Mouse (Mus musculus) midbrain, embryonic 16.5 days (tissue): ENCODE results near the gene Gsk3a. TPM values are rescaled to one million over a fixed set of nuclear protein-coding genes. Genes with fewer than 3 reads are reported as not detected.
A peak's percentile ranks its signal among the peaks of the same experiment; 100 is the strongest.

Source experiments
- ATAC-seq: fragments of 200-750 bp; cut with Nextera tagmentation; 2 replicates; pipeline ENCODE4 v1.8.0; 2017; ENCODE audit warnings: moderate TSS enrichment
- H3K27ac ChIP-seq: fragments of 300-500 bp; sonication (generic); 2 replicates; pipeline ENCODE4 v1.5.1; 2014; ENCODE audit warnings: mild to moderate bottlenecking, low read length, mixed read lengths
- H3K27me3 ChIP-seq: fragments of 300-500 bp; sonication (generic); 2 replicates; pipeline ENCODE4 v1.6.1; 2014; ENCODE audit warnings: low read depth, low read length, mixed read lengths; ENCODE audit not compliant: control insufficient read depth, insufficient read depth
- H3K36me3 ChIP-seq: fragments of 300-500 bp; sonication (generic); 2 replicates; pipeline ENCODE4 v1.6.1; 2014; ENCODE audit warnings: mild to moderate bottlenecking, low read length, moderate library complexity, mixed read lengths; ENCODE audit not compliant: control insufficient read depth, insufficient read depth
- H3K4me1 ChIP-seq: fragments of 300-500 bp; sonication (generic); 2 replicates; pipeline ENCODE4 v1.6.1; 2014; ENCODE audit warnings: mild to moderate bottlenecking, low read length, mixed read lengths; ENCODE audit not compliant: control insufficient read depth, insufficient read depth
- H3K4me2 ChIP-seq: fragments of 300-500 bp; sonication (generic); 2 replicates; pipeline ENCODE4 v1.6.1; 2014; ENCODE audit warnings: mild to moderate bottlenecking, low read length, mixed read lengths
- H3K4me3 ChIP-seq: fragments of 300-500 bp; sonication (generic); 2 replicates; pipeline ENCODE4 v1.5.1; 2014; ENCODE audit warnings: low read depth, mild to moderate bottlenecking, low read length, moderate library complexity, mixed read lengths
- H3K9ac ChIP-seq: fragments of 300-500 bp; sonication (generic); 2 replicates; pipeline ENCODE4 v1.6.1; 2014; ENCODE audit warnings: low read depth, low read length, mixed read lengths
- H3K9me3 ChIP-seq: fragments of 300-500 bp; sonication (generic); replicated peaks from 2 replicates; pipeline ENCODE4 v1.6.1; 2014; ENCODE audit warnings: mild to moderate bottlenecking, low read length, mixed read lengths; ENCODE audit not compliant: control insufficient read depth, poor library complexity, severe bottlenecking
- WGBS: fragments of 180-500 bp; shearing (Covaris S2); extraction: QIAGEN DNeasy Blood & Tissue Kit; methylation state at CpG from one replicate; pipeline ENCODE4 v1.1.7; 2014; 5-methylcytosine and 5-hydroxymethylcytosine counted together
- polyA plus RNA-seq: library from polyadenylated mRNA; unstranded; fragments of >200 nt; fragmentation: Nextera tagmentation; extraction: Ambion mirVana; gene quantifications from 2 replicates; pipeline ENCODE4 v1.2.1, GENCODE M21; 2015

Gsk3a gene
- polyA plus RNA-seq, 1 experiment from 2014 or later = 17.8 TPM

DNA sequence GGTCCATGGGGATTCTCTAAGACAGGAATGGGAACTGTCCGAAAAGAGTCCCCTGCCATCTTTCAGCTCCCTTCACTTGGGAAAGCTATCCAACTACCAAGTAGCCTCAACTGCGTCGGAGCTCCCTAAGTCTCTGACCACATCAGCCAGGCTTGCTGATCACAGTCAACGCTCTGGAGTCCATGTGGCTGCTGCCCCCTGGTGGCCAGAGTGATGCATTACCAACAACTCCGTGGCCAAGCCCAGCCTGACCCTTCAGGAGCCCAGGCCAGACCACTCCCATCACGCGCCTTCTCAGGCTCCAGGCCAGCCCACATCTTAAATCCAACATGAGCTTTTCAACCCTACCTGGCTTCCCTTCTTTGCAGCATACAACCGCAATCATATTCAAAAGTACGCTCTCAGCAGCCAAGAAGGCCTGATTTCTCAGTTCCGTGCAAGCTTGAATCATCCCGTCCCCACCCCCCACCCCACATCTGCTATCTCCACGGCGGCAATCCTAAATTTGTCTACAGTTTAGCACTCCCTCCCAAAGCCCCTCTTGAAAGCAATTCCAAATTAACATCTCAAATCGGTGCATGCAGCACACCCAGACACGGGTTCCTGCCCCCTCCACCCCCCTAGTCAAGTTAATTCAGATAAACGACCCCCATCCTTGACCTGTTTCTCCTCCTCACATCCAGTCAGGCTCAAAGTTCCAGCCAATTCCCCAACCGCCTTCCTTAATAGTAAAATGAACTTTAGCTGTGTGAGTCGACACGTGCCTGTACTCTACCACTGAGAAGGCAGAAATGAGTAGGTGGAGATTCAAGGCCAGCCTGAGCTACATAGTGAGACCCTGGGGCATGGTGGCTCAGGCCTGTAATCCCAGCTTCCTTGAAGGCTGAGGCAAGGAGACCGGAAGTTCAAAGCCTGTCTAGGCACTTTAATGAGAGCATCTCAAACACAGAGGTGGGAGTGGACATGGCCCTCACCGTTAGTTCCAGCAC is 49.7 kb downstream of the Gsk3a start:
- no peaks in the 10 kb centered on the region for H3K36me3 ChIP-seq
- WGBS = 30% methylated on average over 21 of the region's 21 CpGs

DNA sequence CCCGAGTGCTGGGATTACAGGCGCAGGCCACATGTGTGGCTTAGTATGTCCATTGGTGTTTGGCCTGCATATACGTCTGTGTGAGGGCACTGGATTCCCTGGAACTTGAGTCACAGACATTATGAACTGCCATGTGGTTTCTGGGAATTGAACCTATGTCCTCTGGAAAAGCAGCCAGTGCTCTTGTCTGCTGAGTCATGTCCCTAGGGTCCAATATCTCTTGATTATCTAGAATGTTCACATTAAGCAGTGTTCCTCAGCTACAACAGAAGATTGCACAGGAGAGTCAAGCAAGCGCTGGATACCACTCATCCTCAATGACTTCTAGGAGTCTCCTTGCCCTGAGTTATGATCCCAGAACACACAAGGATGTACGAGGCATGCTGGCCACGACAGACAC is 53.6 kb downstream of the Gsk3a start:
- Histone ChIP-seq H3K4me2 (no peak overlapping the region), H3K9ac (no peak overlapping the region), H3K27ac (no peak overlapping the region), H3K27me3 (no peaks in the 10 kb centered on the region; the same call in 1 of the 2 replicates), H3K4me3 (no peak overlapping the region), H3K4me1 (peaks cover 22% of the 10 kb centered on the region), H3K9me3 (no peaks in the 10 kb centered on the region), H3K36me3 (no peaks in the 10 kb centered on the region)
- no peak for ATAC-seq
- 79% methylated on average over 6 of the region's 6 CpGs for WGBS

More for the DNA sequence above, 49.7 kb downstream of the Gsk3a start:
- Histone ChIP-seq H3K27me3 (no peaks in the 10 kb centered on the region; the same call in 1 of the 2 replicates), H3K9me3 (no peaks in the 10 kb centered on the region), H3K4me2 (peak overlapping the region; percentile 24), H3K4me1 (no peaks in the 10 kb centered on the region), H3K27ac (no peak overlapping the region), H3K9ac (no peak overlapping the region), H3K4me3 (no peak overlapping the region)
- ATAC-seq = peak; percentile 79

DNA sequence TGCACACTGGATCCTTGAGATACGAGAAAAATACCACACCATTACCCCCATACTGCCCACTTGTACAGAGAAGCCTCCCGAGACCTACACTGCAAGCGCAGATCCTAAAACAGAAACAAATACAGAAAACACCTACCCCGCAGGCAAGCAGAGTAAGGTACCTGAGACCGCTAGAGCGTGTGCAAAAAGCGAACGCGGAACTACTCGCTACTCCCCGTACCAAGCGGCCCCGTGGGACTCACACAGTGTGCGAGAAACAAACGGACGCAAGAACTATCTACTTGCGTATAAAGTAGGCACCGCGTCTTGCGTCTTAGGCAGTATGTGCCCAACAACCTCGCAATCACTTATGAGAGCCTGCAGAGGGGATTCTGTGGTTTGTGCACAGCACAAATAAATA is 55.8 kb downstream of the Gsk3a start:
- 2% methylated on average over 21 of the region's 21 CpGs for WGBS
- Histone ChIP-seq H3K27ac (no peak overlapping the region), H3K9me3 (no peaks in the 10 kb centered on the region), H3K4me1 (peaks cover 33% of the 10 kb centered on the region), H3K36me3 (no peaks in the 10 kb centered on the region), H3K4me3 (peak overlapping the region; percentile 28), H3K4me2 (peak overlapping the region; percentile 92), H3K9ac (peak overlapping the region; percentile 49), H3K27me3 (no peaks in the 10 kb centered on the region; the same call in 1 of the 2 replicates)
- no peak for ATAC-seq

DNA sequence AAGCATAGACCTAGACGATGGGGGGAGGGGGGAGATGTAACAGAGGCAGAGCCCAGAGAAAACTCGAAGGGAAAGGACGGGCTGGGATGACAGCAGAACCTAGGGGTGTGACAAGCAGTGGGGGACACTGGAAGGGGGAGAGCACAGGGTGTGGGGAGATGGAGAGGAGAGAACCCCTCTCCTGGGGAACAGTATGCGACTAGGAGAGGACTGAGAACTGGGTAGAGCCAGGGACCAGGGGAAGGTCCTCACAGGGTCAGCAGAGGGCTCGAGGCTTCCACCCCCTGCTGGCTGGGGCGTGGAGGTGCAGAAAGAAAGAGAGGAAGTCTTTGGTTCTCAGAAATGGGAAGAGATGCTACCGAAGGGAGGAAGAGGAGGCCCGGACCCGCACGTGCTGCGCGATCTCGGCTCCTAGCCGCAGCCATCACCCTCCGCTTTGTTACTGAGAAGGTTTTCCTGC is 56.3 kb downstream of the Gsk3a start:
- WGBS = 4% methylated on average over 14 of the region's 15 CpGs
- no peaks in the 10 kb centered on the region for H3K36me3 ChIP-seq
- H3K27ac ChIP-seq = no peak overlapping the region
- peak overlapping the region; percentile 28 for H3K4me3 ChIP-seq
- peaks cover 37% of the 10 kb centered on the region for H3K4me1 ChIP-seq
- H3K9me3 ChIP-seq = no peaks in the 10 kb centered on the region
- no peaks in the 10 kb centered on the region; the same call in 1 of the 2 replicates for H3K27me3 ChIP-seq
- peak overlapping the region; percentile 49 for H3K9ac ChIP-seq
- ATAC-seq = no peak
- H3K4me2 ChIP-seq = peak overlapping the region; percentile 92

DNA sequence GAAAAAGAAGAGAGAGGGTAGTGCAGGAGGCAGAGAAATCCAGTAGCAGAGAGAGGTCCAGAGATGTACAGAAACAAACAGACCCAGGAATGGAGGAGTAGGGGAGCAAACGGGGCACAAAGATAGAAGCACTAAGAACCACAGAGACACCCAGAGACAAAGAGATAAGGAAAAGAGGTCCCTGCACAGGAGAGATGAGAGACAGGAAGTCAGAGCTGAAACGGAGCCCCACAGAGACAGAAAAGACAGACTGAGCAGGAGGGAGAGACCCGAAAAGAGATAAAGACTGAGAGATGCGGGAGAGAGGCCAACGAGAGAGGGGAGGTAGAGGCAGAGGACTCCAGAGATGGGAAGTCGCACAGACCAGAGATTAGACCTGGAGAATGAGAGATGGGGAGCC is 57.1 kb downstream of the Gsk3a start:
- Histone ChIP-seq H3K9ac (peak overlapping the region; percentile 92), H3K4me1 (peaks cover 38% of the 10 kb centered on the region), H3K27ac (peak overlapping the region; percentile 100), H3K9me3 (no peaks in the 10 kb centered on the region), H3K36me3 (no peaks in the 10 kb centered on the region), H3K27me3 (no peaks in the 10 kb centered on the region; the same call in 1 of the 2 replicates), H3K4me3 (peak overlapping the region; percentile 68), H3K4me2 (peak overlapping the region; percentile 92)
- 3% methylated on average over 6 of the region's 6 CpGs for WGBS
- ATAC-seq = no peak

DNA sequence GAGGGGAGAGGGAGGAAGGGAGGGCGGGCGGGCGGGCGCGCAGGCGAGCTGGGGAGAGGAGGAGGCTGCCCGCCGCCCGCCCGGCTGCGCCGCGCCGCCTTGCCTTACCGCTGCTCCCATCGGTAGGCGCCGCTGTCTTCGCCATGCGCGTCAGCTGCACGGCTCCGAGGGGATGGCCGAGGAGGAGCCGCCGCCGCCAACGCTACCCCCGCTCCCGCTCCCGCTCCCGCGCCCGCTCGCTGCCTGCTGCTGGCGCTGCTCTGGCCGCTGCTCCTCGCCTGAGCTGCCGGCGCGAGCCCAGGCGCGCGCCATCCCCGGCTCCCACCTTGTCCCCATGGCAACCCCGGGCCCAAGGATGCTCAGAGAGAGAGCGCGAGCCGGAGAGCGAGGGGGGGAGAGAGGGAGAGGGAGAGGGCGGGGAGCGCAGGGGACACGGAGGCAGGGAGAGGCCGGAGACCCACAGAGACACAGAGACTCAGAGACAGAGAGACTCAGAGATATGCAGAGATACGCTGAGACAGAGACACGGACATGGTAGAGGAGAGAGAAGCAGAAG is 58.0 kb downstream of the Gsk3a start, which contains the start of gene Pou2f2:
Gene Pou2f2, minus strand, starts transcription at position 121 of the 556 bp plus-strand sequence.
- Histone ChIP-seq H3K36me3 (no peaks in the 10 kb centered on the region), H3K27me3 (no peaks in the 10 kb centered on the region; the same call in 1 of the 2 replicates), H3K4me3 (peak within 1 kb of the TSS; percentile 68), H3K27ac (peak within 1 kb of the TSS; percentile 100), H3K9ac (peak within 1 kb of the TSS; percentile 92), H3K4me1 (peaks cover 38% of the 10 kb centered on the region), H3K9me3 (no peaks in the 10 kb centered on the region), H3K4me2 (peak within 1 kb of the TSS; percentile 92)
- 1% methylated on average over 36 of the region's 56 CpGs for WGBS
- peak; percentile 93 for ATAC-seq

DNA sequence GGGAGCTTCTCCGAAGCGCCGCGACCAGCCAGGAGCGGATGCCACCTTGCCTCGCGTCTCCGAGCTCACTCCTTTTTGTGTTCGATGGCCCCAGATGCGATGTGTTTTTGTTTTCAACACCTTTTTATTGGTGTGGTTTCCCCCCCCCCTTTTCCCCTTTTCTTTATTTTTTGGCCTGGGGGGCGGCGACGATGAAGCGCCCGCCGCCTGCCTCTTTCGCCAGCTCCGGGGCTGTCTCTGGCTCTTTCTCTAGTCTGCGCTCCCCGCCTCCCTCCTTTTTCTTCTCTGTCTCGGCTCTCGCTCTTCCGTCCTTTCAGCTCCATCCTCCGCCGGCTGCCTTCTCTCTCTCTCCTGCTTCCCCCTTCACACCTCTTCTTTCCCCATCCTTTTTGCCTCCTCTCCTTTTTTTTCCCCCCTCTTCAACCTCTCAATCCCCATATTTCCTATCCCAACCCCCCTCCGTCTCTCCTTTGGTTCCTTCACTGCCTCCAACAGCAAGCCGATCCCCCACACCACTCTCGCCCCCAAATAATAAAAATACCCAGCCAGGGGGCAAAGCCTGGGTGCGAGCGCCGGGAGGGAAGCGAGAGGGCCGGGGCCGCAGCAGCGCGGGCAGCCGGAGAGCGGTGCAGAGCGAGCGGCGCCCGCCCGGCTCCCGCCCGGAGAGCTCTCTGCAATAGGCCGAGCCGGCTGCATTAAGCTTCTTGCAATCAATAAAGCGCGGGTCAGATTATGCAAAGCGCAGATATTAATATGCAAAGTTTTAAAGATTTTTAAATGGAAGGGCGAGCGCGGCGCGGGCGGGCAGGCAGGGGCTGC is 58.7 kb downstream of the Gsk3a start:
- H3K27me3 ChIP-seq = no peaks in the 10 kb centered on the region; the same call in 1 of the 2 replicates
- H3K4me3 ChIP-seq = peak overlapping the region; percentile 68
- H3K4me2 ChIP-seq = peak overlapping the region; percentile 92
- peak overlapping the region; percentile 92 for H3K9ac ChIP-seq
- under 1% methylated on average over 55 of the region's 56 CpGs for WGBS
- peak overlapping the region; percentile 100 for H3K27ac ChIP-seq
- H3K9me3 ChIP-seq = no peaks in the 10 kb centered on the region
- peaks cover 44% of the 10 kb centered on the region for H3K4me1 ChIP-seq
- H3K36me3 ChIP-seq = no peaks in the 10 kb centered on the region
- ATAC-seq = peak; percentile 79

DNA sequence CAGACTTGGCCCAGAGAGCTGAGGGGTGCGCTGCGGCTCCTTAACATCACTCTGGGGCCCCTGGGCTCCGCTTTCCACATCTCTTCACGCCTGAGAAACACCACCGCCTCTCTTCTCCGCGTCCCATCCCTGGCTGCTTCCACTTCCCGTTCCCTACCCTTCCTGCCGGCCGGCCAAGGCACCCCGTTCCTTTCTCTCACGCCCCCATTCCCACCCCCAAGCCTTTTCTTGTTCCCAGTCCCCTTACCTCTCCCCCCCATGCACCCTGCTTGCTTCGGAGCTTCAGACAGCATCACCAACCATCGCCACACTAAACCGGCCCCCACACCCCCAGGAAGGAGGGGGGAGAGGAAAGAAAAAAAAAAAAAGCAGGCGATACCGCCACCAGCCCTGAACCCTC is 59.3 kb downstream of the Gsk3a start:
- WGBS = under 1% methylated on average over 17 of the region's 17 CpGs
- Histone ChIP-seq H3K36me3 (no peaks in the 10 kb centered on the region), H3K4me1 (peaks cover 49% of the 10 kb centered on the region)

More for the DNA sequence above, 59.3 kb downstream of the Gsk3a start:
- Histone ChIP-seq H3K4me3 (peak overlapping the region; percentile 68), H3K9ac (peak overlapping the region; percentile 92), H3K9me3 (no peaks in the 10 kb centered on the region), H3K27ac (peak overlapping the region; percentile 100), H3K27me3 (no peaks in the 10 kb centered on the region; the same call in 1 of the 2 replicates), H3K4me2 (peak overlapping the region; percentile 92)
- no peak for ATAC-seq
